Mouse (Mus musculus) G1E (cell line): ENCODE results near the gene Cdcp2. TPM values are rescaled to one million over a fixed set of nuclear protein-coding genes. Genes with fewer than 3 reads are reported as not detected.

ENCODE experiments used
- ATAC-seq: 2 replicates; pipeline ENCODE4 v1.8.0; 2016; ENCODE audit warnings: mild to moderate bottlenecking; ENCODE audit not compliant: insufficient number of reproducible peaks, poor library complexity, low FRiP score, severe bottlenecking; ENCODE audit errors: extremely low read depth
- DNase-seq: peaks from one replicate; pipeline ENCODE4 v3.0.0; 2012; ENCODE audit warnings: low spot score
- H3K27me3 ChIP-seq: 2 replicates; pipeline ENCODE4 v1.6.1; 2012; ENCODE audit warnings: mild to moderate bottlenecking, low read length, inconsistent platforms; ENCODE audit not compliant: insufficient read depth
- H3K36me3 ChIP-seq: replicated peaks from 2 replicates; pipeline ENCODE3; 2012; ENCODE audit warnings: mild to moderate bottlenecking, inconsistent platforms
- H3K4me1 ChIP-seq: 2 replicates; pipeline ENCODE4 v1.6.1; 2012; ENCODE audit warnings: low read depth, low read length, inconsistent platforms, mixed read lengths; ENCODE audit not compliant: insufficient read depth
- H3K4me3 ChIP-seq: 2 replicates; pipeline ENCODE4 v1.5.1; 2012; ENCODE audit warnings: low read depth, mild to moderate bottlenecking, inconsistent platforms, low read length, moderate library complexity, mixed read lengths
- H3K9me3 ChIP-seq: replicated peaks from 2 replicates; pipeline ENCODE4 v1.6.1; 2012; ENCODE audit warnings: inconsistent platforms
- CTCF ChIP-seq: IDR thresholded peaks from 2 replicates; pipeline ENCODE4 v1.5.1; 2012; ENCODE audit warnings: low read depth, low read length, inconsistent platforms, mixed read lengths
- GATA1 ChIP-seq: IDR thresholded peaks from 2 replicates; pipeline ENCODE4 v1.6.1; 2012; ENCODE audit warnings: borderline replicate concordance, low read length, inconsistent platforms, mixed read lengths
- GATA2 ChIP-seq: IDR thresholded peaks from 2 replicates; pipeline ENCODE4 v1.6.1; 2012; ENCODE audit warnings: low read depth, low read length, inconsistent platforms, borderline replicate concordance
- POLR2AphosphoS5 ChIP-seq: IDR thresholded peaks from 2 replicates; pipeline ENCODE4 v1.6.1; 2012; ENCODE audit warnings: low read depth, low read length, inconsistent platforms; ENCODE audit not compliant: insufficient replicate concordance
- TAL1 ChIP-seq: conservative IDR thresholded peaks from 2 replicates; pipeline ENCODE4 v1.6.1; 2012; ENCODE audit warnings: low read depth, low read length, inconsistent platforms, mixed read lengths
- polyA plus RNA-seq: library from polyadenylated mRNA; stranded (reverse); fragments of >175 nt; gene quantifications from 2 replicates; pipeline ENCODE4 v1.2.3, GENCODE M21; 2012
- total RNA-seq, 2 experiments: library from RNA; stranded (forward) in 1 of 2; stranded (reverse) in 1 of 2; fragments of 200-1000 nt in 1 of 2; fragments of >200 nt in 1 of 2; fragmentation: Nextera tagmentation in 1 of 2; gene quantifications; 2 replicates each; pipeline ENCODE4 v1.2.3; 2014 to 2017

Cdcp2 gene
- total and polyA plus RNA-seq, 3 experiments, result 0.11 TPM; not detected in 2

DNA sequence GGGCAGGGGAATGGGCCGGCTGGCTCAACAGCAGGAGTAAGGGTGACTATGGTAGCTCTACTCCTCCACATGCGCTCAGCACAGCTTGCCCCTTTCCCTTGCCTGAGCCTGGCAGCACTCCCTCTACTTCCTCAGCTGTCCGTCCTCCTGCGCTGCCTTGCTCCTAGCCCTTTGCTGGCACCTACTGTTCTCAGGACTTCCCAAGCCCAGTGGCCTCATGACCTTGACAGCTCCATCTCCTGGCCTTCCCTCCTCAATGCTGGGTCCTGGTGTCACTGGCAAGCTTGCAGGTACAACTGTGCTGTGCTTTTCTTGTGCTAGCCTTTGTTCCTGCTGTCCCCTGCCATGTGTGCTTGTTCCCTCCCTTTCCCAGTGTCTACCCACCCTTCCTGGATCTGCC lies 13.6 kb upstream of the Cdcp2 start:
- DNase-seq, result no peak
- H3K4me1 ChIP-seq, result no peaks in the 10 kb centered on the region

DNA sequence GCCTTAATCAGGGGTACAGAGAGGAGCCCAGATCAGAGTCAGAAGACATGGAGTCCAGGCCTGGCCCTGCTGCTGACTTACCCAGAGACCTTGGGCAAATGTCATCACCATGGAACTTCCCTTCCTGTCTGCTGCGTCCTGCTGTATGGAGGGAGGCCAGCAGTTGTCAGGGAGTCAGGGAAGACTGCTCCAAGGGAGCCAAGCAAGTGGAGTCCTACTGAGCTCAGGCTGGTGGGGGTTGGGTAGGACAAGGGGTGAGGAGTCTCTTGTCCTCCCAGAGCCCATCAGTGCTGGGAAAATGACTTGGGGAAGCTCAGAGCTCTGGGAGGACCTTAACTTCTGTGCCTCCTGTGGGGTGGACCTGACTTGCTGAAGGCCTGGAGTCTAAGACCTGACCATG lies 12.3 kb upstream of the Cdcp2 start:
- Histone ChIP-seq H3K4me3 (no peak overlapping the region), H3K4me1 (no peaks in the 10 kb centered on the region), H3K9me3 (no peaks in the 10 kb centered on the region), H3K27me3 (peaks cover 47% of the 10 kb centered on the region), H3K36me3 (peaks cover 6% of the 10 kb centered on the region)
- DNase-seq (no peak), ATAC-seq (no peak)
- TF ChIP-seq TAL1 (no peak), GATA1 (no peak), POLR2AphosphoS5 (no peak), CTCF (no peak), GATA2 (no peak)

More for the DNA sequence above, 13.6 kb upstream of the Cdcp2 start:
- H3K27me3 ChIP-seq, result peaks cover 36% of the 10 kb centered on the region
- no peaks in the 10 kb centered on the region for H3K9me3 ChIP-seq
- TF ChIP-seq GATA2, result no peak
- TF ChIP-seq GATA1, result no peak
- peaks cover 8% of the 10 kb centered on the region for H3K36me3 ChIP-seq
- no peak for ATAC-seq
- H3K4me3 ChIP-seq, result no peak overlapping the region

DNA sequence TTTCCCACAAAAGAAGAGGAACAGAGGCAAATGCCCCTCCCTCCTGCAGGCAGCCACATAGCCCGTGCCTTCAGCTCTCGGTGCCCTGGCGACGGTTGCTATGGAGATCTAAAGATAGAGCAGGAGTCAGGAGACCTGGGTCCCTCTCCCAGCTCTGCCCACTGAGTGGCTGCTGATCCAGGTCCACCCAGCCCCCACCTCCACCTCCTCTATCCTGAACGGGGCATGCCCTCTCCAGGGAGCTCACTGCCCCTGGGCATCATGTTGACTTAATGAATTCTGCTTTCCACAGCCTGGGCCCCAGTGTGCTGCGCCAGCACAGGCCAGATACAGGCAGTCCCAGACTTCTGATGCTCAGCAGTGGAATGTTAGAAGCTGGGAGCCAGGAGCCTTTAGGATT lies 11.8 kb upstream of the Cdcp2 start:
- Histone ChIP-seq H3K9me3 (no peaks in the 10 kb centered on the region), H3K4me3 (no peak overlapping the region), H3K36me3 (peaks cover 6% of the 10 kb centered on the region), H3K4me1 (no peaks in the 10 kb centered on the region), H3K27me3 (peaks cover 52% of the 10 kb centered on the region)
- TF ChIP-seq GATA1 (no peak), CTCF (no peak), GATA2 (no peak), TAL1 (no peak), POLR2AphosphoS5 (no peak)
- DNase-seq (no peak), ATAC-seq (no peak)

DNA sequence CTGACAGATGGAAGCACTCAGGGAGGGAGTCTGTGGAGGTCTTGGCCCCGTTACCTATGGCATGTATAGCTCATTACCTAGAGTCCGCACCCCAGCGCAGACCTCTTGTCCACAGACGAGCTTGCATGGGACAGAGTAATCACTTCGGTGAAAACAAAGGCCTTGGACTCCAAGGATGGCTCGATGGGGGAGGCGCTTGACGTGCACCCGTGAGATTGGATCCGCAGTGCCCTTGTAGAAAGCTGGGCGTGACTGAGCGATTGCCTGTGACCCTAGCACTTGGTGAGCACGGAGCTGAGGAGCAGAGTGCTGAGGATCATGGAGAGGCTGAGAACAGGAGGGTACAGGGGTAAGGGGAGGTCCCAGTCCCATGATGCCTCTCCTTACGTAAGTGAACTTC lies 5.0 kb upstream of the Cdcp2 start:
- Histone ChIP-seq H3K4me3 (no peak overlapping the region), H3K36me3 (no peaks in the 10 kb centered on the region), H3K4me1 (no peaks in the 10 kb centered on the region), H3K9me3 (no peaks in the 10 kb centered on the region), H3K27me3 (peaks cover 59% of the 10 kb centered on the region)
- no peak for DNase-seq
- TF ChIP-seq POLR2AphosphoS5 (no peak), CTCF (no peak), GATA1 (no peak), TAL1 (no peak), GATA2 (no peak)
- no peak for ATAC-seq

DNA sequence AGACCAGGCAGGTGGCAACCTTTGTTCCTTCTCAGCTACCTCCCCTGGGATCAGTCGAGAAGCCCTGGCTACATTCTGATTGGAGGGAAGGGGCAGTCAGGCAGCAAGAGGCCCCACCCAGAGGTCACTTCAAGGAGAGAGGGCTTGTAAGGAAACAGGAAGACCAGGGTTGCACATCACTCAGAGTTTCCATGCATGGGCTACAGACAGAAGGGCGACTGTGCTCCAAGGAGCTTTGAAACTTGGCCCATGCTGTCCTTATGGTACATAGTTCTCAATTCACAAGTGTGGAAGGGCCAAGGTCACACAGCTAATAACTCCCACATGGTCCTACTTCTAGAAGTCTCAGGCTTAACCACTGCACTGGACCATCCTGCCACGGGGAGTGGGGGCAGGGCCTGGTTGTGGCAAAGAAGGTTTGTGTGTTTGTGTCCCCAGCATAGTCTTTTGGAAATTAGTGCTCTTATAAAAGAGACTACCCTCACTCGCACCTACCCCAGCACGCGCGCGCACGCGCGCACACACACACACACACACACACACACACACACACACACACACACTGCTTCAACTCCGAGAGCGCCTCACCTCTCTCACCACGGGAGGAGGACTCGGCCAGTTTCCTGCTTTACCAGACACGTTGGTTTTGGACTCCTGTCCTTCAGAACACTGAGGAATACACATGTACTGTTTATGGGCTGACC lies 2.1 kb upstream of the Cdcp2 start:
- H3K27me3 ChIP-seq, result peaks cover 55% of the 10 kb centered on the region
- no peaks in the 10 kb centered on the region for H3K4me1 ChIP-seq
- no peaks in the 10 kb centered on the region for H3K36me3 ChIP-seq
- ATAC-seq, result no peak
- H3K9me3 ChIP-seq, result no peaks in the 10 kb centered on the region
- H3K4me3 ChIP-seq, result no peak overlapping the region
- no peak for DNase-seq
- TF ChIP-seq TAL1 (no peak), CTCF (no peak), GATA1 (no peak), GATA2 (no peak), POLR2AphosphoS5 (no peak)

DNA sequence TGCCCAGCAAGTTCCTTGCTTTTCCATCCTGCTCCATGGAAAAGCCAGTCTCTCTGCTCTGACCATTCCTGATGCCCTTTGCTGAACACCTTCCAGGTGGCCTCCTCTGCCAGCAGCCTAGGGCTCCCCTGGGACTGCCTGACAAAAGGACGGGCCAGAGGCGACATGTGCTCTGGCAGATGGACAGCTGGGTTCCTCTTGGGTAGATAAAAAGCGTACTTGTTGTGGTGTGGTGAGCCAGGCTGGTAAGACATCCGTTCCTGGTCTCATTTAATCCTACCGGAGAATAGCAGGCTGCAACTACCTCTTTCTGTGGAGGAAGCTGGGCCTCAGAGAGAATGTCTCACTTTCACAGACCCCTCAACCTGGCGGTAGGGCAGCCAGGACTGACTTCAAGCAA lies 648 bp upstream of the Cdcp2 start:
- DNase-seq (no peak), ATAC-seq (no peak)
- TF ChIP-seq GATA2, result no peak
- no peak for TF ChIP-seq GATA1
- no peak for TF ChIP-seq POLR2AphosphoS5
- no peak for TF ChIP-seq CTCF
- no peak for TF ChIP-seq TAL1
- peaks cover 55% of the 10 kb centered on the region for H3K27me3 ChIP-seq
- H3K4me1 ChIP-seq, result no peaks in the 10 kb centered on the region
- H3K36me3 ChIP-seq, result no peaks in the 10 kb centered on the region
- no peak overlapping the region for H3K4me3 ChIP-seq
- H3K9me3 ChIP-seq, result no peaks in the 10 kb centered on the region

DNA sequence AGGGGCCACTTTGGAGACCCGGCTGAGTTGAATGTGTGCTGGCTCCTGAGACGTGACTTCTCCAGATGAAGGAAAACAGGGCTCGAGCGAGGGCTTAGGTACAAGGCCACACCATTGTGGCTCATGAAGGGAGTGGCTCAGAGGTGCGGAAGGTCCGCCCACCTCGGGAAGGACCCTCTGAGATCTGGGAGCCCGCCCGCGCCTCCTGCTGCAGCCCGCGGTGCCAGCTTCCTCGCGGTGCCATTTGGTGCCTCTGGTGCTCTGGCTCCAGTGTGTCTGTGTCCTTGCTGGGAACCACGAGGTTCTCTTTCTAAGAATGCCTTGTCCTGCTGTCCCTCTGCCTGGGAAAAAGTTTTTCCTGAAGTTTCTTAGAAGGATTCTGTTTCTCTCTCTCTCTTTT lies 1.2 kb downstream of the Cdcp2 start:
- DNase-seq (no peak), ATAC-seq (no peak)
- no peaks in the 10 kb centered on the region for H3K36me3 ChIP-seq
- H3K9me3 ChIP-seq, result no peaks in the 10 kb centered on the region
- no peak overlapping the region for H3K4me3 ChIP-seq
- no peak for TF ChIP-seq CTCF
- no peak for TF ChIP-seq POLR2AphosphoS5
- TF ChIP-seq GATA1, result no peak
- no peak for TF ChIP-seq TAL1
- TF ChIP-seq GATA2, result no peak
- H3K27me3 ChIP-seq, result peaks cover 49% of the 10 kb centered on the region
- no peaks in the 10 kb centered on the region for H3K4me1 ChIP-seq
